Mouse (Mus musculus): ENCODE measurements around the gene Tmem19.
A peak's percentile ranks its signal among the peaks of the same experiment; 100 is the strongest.
"Not testable (repeated sequence)": the region's sequence is repeated elsewhere in the genome, so short reads cannot be mapped to it uniquely, and the experiment has no call there.

Gene Tmem19

DNA sequence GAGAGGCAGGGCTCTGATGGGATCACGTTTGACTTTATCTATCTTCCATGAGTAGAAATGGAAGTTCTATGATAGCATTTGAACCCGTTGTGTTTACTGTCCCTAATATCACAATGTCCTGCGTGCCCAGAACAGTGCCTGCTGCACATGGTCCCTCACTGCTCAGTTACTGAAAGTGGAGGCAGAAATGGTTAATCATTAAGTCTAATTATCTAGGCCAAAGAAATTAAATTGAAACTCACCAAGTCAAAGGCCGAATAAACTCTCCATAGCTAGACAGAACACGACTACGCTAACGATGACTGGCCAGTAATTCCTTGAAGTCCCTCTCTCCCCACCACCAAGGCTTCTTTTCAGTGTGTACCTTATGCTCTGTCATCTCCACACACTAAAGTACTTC, 12.8 kb downstream of the Tmem19 start:
- no peak for DNase-seq (ENCODE audit: extremely low read depth, low read depth, low spot score)

DNA sequence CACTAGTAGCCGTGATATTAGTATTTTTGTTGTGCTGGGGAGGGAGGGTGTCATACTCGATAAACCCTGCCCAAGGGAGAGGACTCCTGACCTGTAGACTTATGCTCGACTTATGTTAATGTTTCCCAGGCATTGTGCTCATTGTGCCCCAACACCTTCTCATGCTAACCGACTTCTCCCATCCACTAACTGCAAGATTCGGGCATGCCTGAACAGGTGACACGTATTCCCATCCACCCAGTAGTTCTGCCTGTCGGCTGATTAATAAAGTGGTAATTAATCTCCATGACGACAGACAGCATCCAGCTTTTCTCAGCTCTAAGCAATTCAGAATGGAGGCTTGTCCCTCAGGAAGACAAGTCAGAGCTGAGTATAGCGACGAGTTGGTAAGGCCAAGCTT, 13.3 kb downstream of the Tmem19 start:
- DNase-seq (ENCODE audit: extremely low read depth, low read depth, low spot score) = no peak

DNA sequence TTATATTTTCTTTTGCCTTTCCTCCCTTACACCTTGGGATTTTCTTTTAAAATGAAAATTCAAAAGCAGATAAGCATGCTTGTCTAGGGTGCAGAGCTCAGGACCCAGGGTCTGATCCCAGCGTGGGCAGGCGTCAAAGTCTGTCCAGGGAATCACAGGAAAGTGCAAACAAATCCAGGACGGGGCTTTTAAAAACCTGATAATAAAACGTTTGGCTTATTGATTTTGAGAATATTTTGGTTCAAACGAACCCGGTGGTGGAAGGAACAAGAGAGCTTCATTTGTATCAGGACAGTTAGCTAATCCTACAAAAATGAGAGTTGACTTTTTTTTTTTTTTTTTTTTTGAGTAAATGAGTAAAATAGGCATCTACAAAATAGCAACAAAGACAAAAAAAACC, 14.2 kb downstream of the Tmem19 start:
- DNase-seq (ENCODE audit: extremely low read depth, low read depth, low spot score) = no peak

DNA sequence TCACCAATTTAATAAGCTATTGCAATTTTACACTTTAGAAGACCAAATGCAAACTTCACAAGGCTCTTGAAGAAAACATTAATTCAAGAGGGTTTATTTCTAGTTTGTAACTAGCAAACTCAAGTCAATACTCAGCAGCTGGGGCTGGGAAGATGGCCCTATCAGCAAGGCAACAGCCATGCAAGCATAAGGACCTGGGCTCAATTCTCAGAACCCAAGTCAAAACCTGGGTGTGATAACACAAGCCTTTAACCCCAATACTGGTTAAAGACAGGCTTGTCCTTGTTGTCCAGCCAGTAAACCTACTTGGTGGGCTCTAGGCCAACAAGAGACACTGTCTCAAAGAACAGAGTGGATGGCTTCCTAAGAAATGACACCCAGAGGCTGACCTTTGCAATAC, 15.9 kb downstream of the Tmem19 start:
- DNase-seq (ENCODE audit: extremely low read depth, low read depth, low spot score) = no peak

DNA sequence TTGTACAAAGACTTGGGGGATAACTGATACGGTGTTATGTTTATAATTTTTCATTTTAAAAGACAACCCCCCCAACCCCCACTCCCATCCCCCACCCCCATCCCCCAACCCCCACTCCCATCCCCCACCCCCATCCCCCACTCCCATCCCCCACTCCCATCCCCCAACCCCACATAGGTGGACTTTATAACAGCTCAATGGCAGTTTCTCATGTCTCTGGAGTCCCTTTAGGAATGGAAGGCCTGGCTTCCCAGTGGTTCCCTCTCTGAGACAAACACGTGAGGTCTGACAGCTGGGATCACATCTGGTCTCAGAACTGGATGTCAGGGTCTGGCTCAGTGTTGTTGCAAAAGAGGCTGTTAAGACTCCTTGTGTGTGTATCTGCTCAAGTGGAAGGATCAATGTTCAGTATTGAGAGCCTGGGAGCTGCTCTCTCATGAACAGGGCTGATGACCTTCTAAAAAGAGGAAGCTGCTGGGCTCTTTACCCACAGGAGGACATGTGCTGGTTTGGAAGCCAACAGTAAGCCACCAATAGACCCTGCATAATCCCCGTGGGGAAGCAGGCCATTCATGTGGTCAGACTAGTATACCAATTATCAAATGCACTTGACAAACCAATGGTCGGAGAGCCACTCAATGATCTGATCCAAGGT, 19.4 kb downstream of the Tmem19 start:
- no peak for DNase-seq (ENCODE audit: extremely low read depth, low read depth, low spot score)

DNA sequence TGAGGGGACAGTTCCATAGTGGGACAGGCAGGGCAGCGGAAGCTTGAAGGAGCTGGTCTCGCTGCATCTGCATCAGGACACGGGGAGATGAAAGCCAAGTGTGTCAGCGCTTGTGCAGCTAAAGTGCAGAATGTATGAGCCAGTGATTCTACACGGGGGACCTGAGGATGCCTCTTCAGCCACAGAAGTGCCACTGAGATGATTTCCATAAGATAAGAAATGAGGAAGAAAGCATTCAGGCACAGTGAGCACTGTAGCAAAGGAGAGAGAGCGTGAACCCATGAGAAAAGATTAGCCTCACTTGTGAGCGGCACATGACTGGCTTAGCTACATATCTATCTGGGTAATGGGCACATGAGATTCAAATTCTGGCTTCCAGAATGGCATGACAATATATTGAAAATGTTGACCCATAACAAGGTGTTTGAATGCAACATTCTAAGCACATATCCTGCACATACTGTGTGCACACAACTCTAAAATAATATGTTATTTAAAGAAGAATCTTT, 22.4 kb downstream of the Tmem19 start:
- no peak for DNase-seq (ENCODE audit: extremely low read depth, low read depth, low spot score)

DNA sequence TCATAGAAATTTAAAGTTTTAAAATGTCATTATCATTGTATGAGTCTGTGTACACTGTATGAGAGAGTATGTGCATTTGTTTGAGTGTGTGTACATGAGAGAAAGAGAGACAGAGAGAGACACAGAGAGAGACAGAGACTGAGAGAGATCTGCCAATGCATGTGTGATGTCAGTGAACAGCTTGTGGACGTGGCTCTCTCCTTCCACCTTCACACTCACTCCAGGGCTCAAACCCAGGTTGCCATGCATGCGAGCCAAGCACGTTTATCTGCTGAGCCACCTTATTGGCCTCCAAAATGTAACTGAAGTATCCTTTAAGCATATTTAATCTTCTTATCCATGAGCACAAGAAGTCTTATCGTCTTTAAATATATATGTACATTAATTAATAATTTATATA, 25.4 kb downstream of the Tmem19 start:
- DNase-seq (ENCODE audit: extremely low read depth, low read depth, low spot score) = no peak

DNA sequence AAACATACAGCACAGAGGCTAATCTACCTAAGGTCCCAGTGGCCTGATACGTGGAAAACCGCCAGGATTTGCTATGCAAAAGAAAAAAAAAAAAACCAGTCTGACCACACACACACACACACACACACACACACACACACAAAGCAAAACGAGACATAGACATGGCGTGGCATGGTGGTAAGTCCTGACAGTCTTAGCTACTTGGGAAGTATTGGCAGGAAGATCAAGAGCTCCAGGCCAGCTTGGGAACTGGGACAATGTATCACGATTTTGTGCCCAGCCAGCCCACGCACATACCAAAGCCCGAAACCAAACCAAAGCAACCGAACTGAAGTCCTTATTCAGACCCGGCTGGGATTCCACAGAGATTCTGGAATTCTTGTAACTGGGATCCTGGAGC, 28.8 kb downstream of the Tmem19 start:
- DNase-seq (ENCODE audit: extremely low read depth, low read depth, low spot score) = peak; percentile 94

DNA sequence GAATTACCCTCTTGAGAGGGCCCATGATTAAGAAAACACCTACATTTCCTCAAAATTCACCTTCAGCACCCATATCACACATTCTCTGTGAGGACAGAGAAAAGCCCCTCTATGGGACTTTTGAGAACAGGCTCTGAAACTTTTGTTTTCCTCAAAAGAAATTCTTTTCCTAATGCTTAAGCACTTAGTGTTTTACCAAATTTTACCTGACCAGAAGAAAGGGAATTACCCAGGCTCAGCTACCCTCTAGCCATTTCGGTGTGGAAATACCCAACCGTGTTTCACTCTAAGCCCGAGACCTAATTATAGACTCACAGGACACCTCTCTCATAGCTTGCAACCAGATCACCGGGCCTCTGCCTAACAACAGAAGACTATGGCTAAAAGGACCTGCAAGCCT, 29.3 kb downstream of the Tmem19 start:
- no peak for DNase-seq (ENCODE audit: extremely low read depth, low read depth, low spot score)

DNA sequence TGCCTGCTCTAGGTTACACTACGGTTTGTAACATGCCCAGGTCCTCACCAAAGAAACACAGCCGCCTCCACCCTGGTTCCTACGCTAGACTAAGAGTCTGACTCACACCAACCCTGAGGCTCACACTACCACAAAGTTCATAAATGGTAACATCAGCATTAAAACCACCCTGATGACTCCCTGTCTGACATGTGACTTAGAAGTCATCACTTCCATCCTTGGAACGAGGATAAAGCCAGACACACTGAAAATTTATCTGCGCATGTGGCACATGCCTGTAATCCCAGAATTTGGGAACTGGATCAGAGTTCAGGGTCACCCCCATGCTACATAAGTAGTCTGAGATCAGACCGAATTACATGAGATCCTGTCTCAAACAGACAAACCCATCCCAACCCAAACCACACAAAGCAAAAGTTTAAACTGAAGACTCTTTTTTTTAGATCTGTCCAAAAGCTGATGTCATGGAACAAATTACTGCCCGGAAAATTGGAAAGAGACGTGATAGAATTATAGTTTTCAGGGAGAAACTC, 29.8 kb downstream of the Tmem19 start:
- no peak for DNase-seq (ENCODE audit: extremely low read depth, low read depth, low spot score)

DNA sequence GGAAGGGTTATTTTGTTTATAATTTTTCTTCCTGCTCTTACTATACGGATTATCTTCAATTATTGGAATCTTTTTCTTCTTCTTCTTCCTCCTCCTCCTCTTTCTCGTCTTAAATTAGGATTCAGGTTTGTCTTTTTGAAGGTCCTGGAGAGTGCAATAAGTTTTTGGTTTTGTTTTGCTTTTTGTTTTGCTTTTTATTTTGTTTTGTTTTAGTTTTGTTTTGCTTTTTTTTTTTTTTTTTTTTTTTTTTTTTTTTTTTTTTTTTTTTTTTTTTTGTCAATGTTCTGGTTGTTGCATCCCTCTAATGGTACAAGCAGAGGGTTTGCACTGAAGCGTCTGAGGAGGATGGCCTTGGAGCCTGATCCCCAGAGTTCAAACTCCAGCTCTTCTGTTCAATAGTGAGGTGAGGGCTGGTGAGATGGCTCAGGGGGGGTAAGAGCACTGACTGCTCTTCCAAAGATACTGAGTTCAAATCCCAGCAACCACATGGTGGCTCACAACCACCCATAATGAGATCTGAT, 33.2 kb downstream of the Tmem19 start:
- no peak for DNase-seq (ENCODE audit: extremely low read depth, low read depth, low spot score)

DNA sequence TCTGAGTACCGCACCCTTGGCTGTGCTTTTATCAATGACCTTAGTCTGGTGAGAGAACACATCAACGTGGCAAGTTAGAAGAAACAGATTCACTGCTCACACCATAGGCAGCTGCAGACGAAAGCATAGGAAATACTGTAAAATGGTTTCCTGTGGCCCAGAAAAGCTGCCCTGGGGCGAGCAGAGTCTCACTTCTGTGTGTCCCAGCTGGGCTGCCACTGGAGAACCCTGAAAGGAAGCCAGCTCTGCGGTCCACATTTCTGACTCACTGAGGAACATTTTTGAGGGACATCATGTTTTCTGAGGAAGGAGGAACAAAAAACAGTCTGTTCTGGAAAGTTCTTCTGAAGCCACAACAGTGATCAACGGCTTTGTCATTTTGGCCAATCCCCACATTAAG, 33.8 kb downstream of the Tmem19 start:
- DNase-seq (ENCODE audit: extremely low read depth, low read depth, low spot score) = no peak

DNA sequence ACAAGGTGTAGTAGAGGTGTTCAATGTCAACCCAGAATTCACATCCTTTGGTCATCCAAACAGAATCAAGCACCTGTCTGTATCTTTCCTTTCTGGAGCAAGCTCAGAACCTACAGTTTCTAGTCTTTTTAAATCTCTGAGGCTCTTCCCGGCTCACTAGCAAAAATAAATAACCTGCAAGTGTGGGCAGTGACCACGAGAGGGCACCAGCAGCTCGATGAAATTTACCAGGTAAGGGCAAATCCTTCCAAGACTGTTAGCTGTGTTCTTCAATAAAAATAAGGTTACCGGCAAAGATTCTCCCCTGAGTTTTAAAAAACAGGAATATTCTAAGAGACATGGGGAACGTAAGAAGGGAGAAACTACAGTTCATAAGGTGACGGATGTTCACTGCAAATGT, 39.0 kb downstream of the Tmem19 start:
- no peak for DNase-seq (ENCODE audit: extremely low read depth, low read depth, low spot score)

DNA sequence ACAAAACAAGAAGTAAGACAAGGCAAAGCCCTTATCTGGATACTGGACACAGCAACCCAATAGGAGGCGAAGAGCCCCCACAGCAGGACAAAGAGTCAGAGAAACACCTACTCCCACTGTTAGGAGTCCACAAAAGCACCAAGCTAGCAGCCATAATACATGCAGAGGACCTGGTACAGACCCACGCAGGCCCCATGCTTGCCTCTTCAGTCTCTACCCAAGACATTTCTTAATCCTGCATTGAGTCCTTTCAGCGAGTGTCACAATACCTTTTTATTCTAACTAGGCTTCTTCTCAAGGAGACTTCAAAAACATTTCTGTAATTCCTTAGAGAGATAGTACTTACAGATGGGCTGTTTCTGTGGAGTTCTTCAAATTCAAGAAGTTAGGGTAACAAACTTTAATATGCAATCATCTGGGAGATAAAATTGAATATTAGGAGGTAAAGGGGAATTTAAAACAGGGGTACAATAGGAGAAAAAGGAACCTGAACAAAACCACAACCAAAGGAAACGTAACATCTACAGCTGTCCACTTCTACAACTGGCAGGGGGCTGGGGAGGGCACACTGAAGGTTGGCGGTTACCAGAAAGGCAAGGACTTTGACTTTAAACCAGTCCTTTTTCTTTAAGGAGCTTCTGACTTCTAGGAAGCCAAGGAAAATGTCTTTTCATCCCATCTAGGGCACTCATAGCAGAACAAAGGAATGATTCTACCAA, 40.8 kb downstream of the Tmem19 start:
- no peak for DNase-seq (ENCODE audit: extremely low read depth, low read depth, low spot score)

DNA sequence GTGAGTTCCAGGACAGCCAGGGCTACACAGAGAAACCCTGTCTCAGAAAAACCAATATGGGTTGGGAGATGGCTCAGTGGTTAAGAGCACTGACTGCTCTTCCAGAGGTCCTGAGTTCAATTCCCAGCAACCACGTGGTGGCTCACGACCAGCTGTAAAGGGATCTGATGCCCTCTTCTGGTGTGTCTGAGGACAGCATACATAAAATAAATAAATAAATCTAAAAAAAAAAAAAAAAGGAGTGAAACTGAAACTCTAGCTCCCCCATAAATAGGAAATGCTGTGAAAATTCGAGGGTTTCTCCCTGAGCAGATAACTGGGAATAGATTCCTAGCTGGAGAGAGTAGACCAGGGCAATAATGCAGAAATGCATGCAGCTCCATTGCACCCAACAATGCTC, 43.9 kb downstream of the Tmem19 start:
- DNase-seq (ENCODE audit: extremely low read depth, low read depth, low spot score) = not testable (repeated sequence)

DNA sequence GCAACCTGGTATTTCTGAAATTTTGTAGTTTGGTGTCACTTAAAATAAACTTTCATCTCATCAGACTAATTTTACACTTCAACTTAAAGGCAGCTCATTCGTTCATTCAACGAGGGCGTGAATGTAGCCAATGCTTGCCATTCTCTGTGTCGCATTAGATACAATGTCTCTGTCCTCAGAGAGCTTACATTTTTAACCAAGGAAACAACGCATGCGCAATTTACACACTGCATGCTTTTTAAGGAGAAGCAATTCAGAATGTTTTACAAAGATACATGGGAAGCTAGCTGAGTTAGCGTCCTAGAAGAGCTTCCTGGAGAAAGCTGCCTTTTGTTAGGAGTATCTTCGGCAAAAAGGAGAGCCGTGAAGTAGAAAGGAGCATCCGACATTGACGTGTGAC, 46.0 kb downstream of the Tmem19 start:
- no peak for DNase-seq (ENCODE audit: extremely low read depth, low read depth, low spot score)

DNA sequence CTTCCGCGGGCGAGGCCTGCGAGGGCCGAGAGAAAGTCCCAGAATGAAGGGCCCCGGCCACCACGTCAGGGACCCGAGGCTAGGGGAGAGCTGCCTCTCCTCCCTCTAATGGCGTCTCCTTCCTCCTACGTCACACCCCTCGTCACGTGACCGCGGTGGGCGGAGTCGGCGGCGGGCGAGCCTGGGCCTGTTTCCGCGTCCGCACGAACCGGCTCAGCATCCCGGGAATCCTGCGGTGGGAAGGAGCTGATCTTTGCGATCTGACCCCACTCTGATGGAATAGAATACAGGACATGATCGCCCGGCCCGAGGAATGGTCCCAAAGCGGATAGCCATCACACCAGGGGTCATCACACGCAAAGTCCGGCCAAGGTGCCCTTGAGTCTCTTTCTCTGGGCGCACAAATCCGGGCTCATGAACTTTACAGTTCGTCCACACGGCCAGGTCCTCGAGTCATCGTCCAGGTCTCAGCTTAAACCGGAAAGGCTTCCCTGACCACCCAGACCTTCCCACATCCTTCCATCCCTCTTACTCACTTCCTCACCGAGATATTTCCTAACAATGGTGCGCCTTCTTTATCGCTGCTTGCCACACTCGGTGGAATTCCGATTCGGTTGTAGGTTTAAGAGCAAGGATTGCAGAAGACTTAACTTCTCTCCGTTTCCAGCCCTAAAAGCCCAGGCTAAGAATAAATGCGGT, 46.7 kb downstream of the Tmem19 start, which contains the start of gene Rab21:
Gene Rab21 (minus strand): TSS at position 122 of the 699 bp plus-strand sequence.
- DNase-seq (ENCODE audit: extremely low read depth, low read depth, low spot score) = no peak

DNA sequence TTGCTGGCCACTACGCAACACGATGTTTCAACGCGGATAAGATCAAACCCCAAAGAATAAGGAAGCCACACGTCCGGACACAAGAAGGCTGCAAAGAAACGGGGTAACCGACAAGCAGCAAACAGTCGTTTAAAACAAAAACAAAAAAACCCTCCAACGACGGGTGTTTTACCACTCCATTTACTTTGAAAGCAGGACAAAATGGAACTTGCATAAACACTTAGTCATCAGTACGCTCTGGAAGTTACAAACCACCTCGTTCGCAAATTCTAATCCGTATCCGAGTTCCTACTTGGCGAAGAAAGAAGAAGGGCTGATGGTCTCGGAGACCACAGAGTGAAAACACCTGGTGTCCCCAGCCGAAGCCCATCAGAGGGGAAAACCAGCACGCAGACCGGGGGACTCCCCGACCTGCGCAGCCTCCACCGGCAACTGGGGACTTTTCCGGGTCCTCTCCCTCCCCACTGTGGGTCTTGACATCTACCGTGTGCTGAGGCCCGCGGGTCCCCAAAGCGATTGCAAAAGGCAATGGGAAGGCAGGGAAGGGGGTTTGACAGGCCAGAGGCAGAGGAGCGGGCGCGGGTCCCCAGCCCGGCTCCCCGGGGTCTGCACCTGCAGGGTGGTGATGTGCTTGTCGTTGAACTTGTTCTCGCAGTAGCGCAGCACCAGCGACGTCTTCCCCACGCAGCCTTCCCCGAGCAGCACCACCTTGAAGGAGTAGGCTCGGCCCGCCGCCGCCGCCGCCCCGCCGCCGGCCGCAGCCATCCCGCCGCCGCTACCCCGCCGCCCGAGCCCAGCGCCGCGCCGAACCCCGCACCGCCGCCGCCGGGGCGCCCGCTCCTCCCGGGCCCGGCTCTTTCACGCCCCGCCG, 47.5 kb downstream of the Tmem19 start:
- no peak for DNase-seq (ENCODE audit: extremely low read depth, low read depth, low spot score)

DNA sequence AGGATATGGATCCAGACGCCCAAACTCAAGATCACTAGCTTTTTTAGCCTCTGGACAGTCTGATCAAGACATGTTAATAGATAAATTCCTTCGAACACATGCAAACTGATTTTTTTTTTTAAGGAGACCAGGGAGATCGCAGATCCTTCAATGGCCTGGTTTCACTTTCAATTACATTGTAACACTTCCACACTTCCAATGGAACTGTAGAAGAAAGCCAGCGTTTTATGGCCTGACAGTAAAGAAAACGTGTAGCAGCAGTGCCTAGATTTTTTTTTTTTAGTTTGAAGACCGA, 48.1 kb downstream of the Tmem19 start:
- DNase-seq (ENCODE audit: extremely low read depth, low read depth, low spot score) = no peak

DNA sequence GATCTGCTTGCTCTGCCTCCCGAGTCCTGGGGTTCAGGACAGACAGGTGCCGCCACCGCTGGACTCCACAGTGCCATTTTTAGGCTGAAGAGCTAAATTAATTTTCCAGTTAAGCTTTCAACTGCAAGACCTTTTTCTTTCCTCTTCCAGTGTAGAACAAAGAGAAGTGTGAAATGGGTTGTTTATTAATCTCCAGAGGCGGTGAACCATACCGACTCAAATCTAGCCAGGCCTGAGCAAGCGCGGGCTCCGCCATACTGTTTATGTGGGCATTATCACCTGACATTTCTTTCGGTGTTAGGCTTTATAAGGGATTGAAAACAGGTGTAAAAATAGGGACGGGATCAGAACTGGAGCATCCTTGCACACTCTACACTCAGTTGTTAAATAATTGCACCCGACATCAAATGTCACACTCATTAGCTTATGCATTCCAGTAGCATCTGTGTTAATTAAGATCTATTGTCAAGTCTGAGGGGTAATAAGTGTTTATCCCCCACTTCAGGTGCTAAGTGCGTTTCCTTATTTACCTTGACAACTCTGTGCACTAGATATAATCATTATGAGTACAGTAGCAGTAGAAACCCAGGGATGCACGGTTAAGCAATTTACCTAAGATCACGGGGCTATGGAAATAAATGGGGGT, 48.5 kb downstream of the Tmem19 start:
- DNase-seq (ENCODE audit: extremely low read depth, low read depth, low spot score) = no peak

Measured in fat pad, adult 2 months (tissue).